Mouse (Mus musculus) G1E (cell line): ENCODE measurements around the gene Tm4sf20. TPM values are rescaled to one million over a fixed set of nuclear protein-coding genes. Genes with fewer than 3 reads are reported as not detected.
A peak's percentile ranks its signal among the peaks of the same experiment; 100 is the strongest.

Source experiments
- ATAC-seq: 2 replicates; pipeline ENCODE4 v1.8.0; 2016; ENCODE audit warnings: mild to moderate bottlenecking; ENCODE audit not compliant: insufficient number of reproducible peaks, poor library complexity, low FRiP score, severe bottlenecking; ENCODE audit errors: extremely low read depth
- DNase-seq: peaks from one replicate; pipeline ENCODE4 v3.0.0; 2012; ENCODE audit warnings: low spot score
- H3K27me3 ChIP-seq: 2 replicates; pipeline ENCODE4 v1.6.1; 2012; ENCODE audit warnings: mild to moderate bottlenecking, low read length, inconsistent platforms; ENCODE audit not compliant: insufficient read depth
- H3K36me3 ChIP-seq: replicated peaks from 2 replicates; pipeline ENCODE3; 2012; ENCODE audit warnings: mild to moderate bottlenecking, inconsistent platforms
- H3K4me1 ChIP-seq: 2 replicates; pipeline ENCODE4 v1.6.1; 2012; ENCODE audit warnings: low read depth, low read length, inconsistent platforms, mixed read lengths; ENCODE audit not compliant: insufficient read depth
- H3K4me3 ChIP-seq: 2 replicates; pipeline ENCODE4 v1.5.1; 2012; ENCODE audit warnings: low read depth, mild to moderate bottlenecking, inconsistent platforms, low read length, moderate library complexity, mixed read lengths
- H3K9me3 ChIP-seq: replicated peaks from 2 replicates; pipeline ENCODE4 v1.6.1; 2012; ENCODE audit warnings: inconsistent platforms
- CTCF ChIP-seq: IDR thresholded peaks from 2 replicates; pipeline ENCODE4 v1.5.1; 2012; ENCODE audit warnings: low read depth, low read length, inconsistent platforms, mixed read lengths
- GATA1 ChIP-seq: IDR thresholded peaks from 2 replicates; pipeline ENCODE4 v1.6.1; 2012; ENCODE audit warnings: borderline replicate concordance, low read length, inconsistent platforms, mixed read lengths
- GATA2 ChIP-seq: IDR thresholded peaks from 2 replicates; pipeline ENCODE4 v1.6.1; 2012; ENCODE audit warnings: low read depth, low read length, inconsistent platforms, borderline replicate concordance
- POLR2AphosphoS5 ChIP-seq: IDR thresholded peaks from 2 replicates; pipeline ENCODE4 v1.6.1; 2012; ENCODE audit warnings: low read depth, low read length, inconsistent platforms; ENCODE audit not compliant: insufficient replicate concordance
- TAL1 ChIP-seq: conservative IDR thresholded peaks from 2 replicates; pipeline ENCODE4 v1.6.1; 2012; ENCODE audit warnings: low read depth, low read length, inconsistent platforms, mixed read lengths
- polyA plus RNA-seq: library from polyadenylated mRNA; stranded (reverse); fragments of >175 nt; gene quantifications from 2 replicates; pipeline ENCODE4 v1.2.3, GENCODE M21; 2012
- total RNA-seq, 2 experiments: library from RNA; stranded (forward) in 1 of 2; stranded (reverse) in 1 of 2; fragments of 200-1000 nt in 1 of 2; fragments of >200 nt in 1 of 2; fragmentation: Nextera tagmentation in 1 of 2; gene quantifications; 2 replicates each; pipeline ENCODE4 v1.2.3; 2014 to 2017

Gene Tm4sf20
- total and polyA plus RNA-seq, 3 experiments: not detected

DNA sequence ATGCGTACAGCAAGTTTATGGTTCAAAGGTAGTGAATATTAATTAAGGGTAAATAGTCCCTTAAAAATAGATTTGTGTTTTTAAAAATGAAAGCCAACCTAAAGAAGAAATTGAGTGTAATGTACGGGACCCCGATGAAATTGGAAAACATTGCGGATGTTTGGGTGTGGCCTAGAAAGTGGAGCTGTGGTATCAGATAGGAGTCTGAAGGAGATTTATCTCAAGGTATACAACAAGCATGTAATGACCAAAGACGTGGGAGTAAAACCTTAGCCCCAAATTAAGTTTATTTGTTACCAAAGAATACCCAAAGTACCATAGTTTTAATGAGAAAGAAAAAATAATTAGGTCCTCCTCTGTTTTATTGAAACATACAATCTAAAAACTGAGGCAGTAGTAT is 41.8 kb downstream of the Tm4sf20 start:
- H3K9me3 ChIP-seq: no peaks in the 10 kb centered on the region
- H3K36me3 ChIP-seq: peaks cover 44% of the 10 kb centered on the region
- peak; percentile 43; the same call in 1 of the 2 replicates for ATAC-seq
- peak overlapping the region; percentile 79 for H3K4me3 ChIP-seq
- H3K4me1 ChIP-seq: peaks cover 28% of the 10 kb centered on the region
- no peak for DNase-seq
- TF ChIP-seq GATA1 (no peak), TAL1 (no peak), CTCF (no peak), POLR2AphosphoS5 (no peak), GATA2 (no peak)
- H3K27me3 ChIP-seq: no peaks in the 10 kb centered on the region

DNA sequence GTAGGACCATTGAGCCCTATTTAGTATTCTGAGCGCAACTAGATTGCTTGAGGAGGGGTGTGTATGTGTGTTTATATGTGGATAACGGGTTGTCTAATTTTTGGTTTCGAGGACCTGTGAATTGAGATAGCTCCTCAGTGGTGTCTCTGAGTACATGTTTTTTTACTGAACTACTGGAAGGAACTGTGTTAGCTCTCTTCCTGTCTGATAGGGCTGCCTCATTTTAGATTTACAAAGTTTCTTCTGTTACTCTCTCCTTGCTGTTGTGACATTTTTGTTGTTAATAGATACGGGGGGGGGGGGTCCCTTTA is 42.4 kb downstream of the Tm4sf20 start:
- DNase-seq: no peak

DNA sequence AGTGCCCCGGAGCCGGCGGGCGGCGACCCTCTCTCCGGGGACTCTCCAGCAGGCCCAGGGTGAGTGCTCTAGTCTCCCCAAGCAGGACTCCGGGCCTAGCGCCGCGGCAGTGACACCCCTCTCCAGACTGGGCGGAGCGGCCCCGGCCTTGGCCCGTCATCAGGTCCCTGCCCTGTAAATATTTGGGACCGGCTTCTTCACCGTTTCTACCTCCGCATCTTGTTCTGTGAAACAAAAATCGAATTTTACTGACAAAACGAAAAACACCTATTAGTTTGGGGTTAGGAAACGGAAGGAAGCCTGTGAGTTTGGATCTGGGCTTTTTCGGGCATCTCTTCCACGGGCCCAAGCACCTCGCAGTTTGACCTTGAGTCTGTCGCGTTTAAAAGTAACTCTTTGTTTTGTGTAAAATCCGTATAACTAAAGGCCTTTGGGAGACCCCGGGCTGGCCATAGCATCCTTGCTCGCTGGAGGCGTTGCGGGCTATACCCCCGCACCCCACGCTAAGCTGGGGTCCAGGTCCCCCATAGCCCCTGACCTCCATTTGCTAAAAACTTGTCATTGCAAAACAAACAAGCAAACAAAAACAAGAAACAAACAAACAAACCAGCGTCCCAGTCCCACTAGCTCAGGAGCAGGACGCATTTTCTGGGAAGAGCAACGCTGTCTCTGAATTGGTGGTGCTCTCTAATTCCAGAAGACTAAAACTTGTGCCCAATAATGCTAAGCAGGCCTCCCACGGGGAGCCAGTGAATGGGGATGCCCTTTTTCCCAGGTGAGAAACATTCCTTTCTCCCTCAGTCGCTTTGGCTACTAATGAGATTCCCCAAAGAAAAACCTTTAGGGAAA is 43.0 kb downstream of the Tm4sf20 start:
- ATAC-seq: peak; percentile 61
- Histone ChIP-seq H3K9me3 (no peaks in the 10 kb centered on the region), H3K4me3 (peak overlapping the region; percentile 79), H3K27me3 (no peaks in the 10 kb centered on the region), H3K36me3 (peaks cover 32% of the 10 kb centered on the region), H3K4me1 (peaks cover 34% of the 10 kb centered on the region)
- peak; percentile 84 for DNase-seq
- TF ChIP-seq TAL1: no peak
- no peak for TF ChIP-seq CTCF
- TF ChIP-seq GATA1: no peak
- no peak for TF ChIP-seq POLR2AphosphoS5
- TF ChIP-seq GATA2: no peak

More for the DNA sequence above, 42.4 kb downstream of the Tm4sf20 start:
- Histone ChIP-seq H3K27me3 (no peaks in the 10 kb centered on the region), H3K4me1 (peaks cover 31% of the 10 kb centered on the region), H3K36me3 (peaks cover 38% of the 10 kb centered on the region), H3K9me3 (no peaks in the 10 kb centered on the region), H3K4me3 (peak overlapping the region; percentile 79)
- peak; percentile 3; the same call in 1 of the 2 replicates for ATAC-seq
- no peak for TF ChIP-seq TAL1
- TF ChIP-seq CTCF: no peak
- no peak for TF ChIP-seq GATA2
- no peak for TF ChIP-seq POLR2AphosphoS5
- no peak for TF ChIP-seq GATA1

DNA sequence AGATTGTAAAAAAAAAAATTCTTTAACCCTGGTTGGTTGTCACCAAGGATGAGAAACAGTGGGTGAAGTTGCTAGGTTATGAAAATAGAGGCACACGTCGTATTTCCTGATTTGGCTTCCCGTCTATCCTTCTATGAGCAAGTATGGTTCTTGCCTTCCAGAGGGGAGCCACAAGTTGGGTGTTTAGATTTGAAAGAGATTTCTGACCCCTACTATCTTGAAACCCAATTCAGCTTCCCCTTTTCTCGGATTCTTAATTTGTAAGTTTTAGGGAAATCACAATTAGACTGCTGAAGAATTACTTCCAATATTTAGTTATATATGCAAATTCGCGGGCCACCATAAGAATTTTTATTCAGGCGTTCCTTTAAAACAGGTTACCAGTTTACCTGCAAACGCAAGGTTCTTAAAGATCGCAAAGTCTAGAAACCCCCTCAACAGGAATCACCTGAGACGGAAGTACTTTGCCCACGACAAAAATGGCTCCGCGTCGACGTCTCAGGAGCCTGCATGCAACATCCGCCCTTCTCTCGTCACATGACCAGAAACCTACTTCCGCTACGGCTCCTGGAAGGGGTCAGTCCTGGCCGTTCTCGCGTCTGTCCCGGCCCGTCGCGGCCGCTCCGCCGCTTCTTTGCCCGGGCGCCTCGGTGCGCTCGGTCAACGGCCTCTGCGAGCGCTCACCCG is 43.8 kb downstream of the Tm4sf20 start, which contains the start of gene Mff:
Gene Mff (plus strand): TSS at position 552 of the 687 bp plus-strand sequence.
- TF ChIP-seq TAL1: no peak
- TF ChIP-seq GATA2: no peak
- TF ChIP-seq POLR2AphosphoS5: no peak
- TF ChIP-seq CTCF: no peak
- no peak for TF ChIP-seq GATA1
- peak; percentile 83 for ATAC-seq

DNA sequence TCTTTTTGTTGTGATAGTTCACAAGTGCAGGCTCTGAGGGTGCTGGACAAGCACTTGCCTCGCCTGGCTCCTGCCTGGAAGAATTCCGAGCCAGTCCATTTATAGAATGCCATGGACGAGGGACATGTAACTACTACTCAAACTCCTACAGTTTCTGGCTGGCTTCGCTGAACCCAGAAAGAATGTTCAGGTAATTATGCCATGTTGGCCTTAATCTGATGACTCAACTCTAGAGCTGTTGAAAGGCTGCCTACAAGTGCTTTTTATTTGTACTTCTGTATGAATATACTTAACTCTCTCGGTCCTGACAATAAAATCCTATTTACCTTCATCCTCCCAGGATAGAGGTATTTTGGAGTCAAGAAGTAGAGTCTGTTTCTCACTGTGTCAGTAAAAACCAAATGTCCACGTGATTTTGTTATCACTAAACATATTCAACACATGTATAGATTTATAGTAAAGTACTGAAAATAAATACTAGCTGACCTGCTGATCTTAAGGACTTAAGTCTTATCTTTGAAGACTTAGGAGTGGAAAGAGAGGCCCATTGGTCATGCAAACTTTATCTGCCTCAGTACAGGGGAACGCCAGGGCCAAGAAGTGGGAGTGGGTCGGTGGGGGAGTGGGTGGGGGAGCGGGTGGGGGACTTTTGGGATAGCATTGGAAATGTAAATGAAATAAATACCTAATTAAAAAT is 50.3 kb downstream of the Tm4sf20 start:
- Histone ChIP-seq H3K27me3 (no peaks in the 10 kb centered on the region), H3K4me3 (no peak overlapping the region; the same call in 1 of the 2 replicates), H3K4me1 (peaks cover 42% of the 10 kb centered on the region), H3K9me3 (no peaks in the 10 kb centered on the region), H3K36me3 (peaks cover 8% of the 10 kb centered on the region)
- ATAC-seq: peak; percentile 92
- DNase-seq: peak; percentile 10
- TF ChIP-seq POLR2AphosphoS5 (no peak), GATA2 (no peak)

More for the DNA sequence above, 43.8 kb downstream of the Tm4sf20 start, which contains the start of gene Mff:
- peaks cover 37% of the 10 kb centered on the region for H3K4me1 ChIP-seq
- DNase-seq: peak; percentile 72
- H3K9me3 ChIP-seq: no peaks in the 10 kb centered on the region
- peak within 1 kb of the TSS; percentile 79 for H3K4me3 ChIP-seq
- no peaks in the 10 kb centered on the region for H3K27me3 ChIP-seq
- H3K36me3 ChIP-seq: peaks cover 24% of the 10 kb centered on the region

Other genes with a start within 250 kb of the Tm4sf20 start
- gene Col4a4, start 181.6 kb downstream of the Tm4sf20 start, total RNA-seq (2014; fragmentation: Nextera tagmentation): not detected in 2 replicates
- under 0.01 and 0.27 TPM in 2 replicates for gene Col4a4, start 181.6 kb downstream of the Tm4sf20 start, total RNA-seq (2017)
- gene Col4a4, start 181.6 kb downstream of the Tm4sf20 start, polyA plus RNA-seq: not detected in 2 replicates
- 20.7 and 21.2 TPM in 2 replicates for gene Col4a3, start 181.5 kb downstream of the Tm4sf20 start, total RNA-seq (2014; fragmentation: Nextera tagmentation)
- 5.3 and 6.1 TPM in 2 replicates for gene Col4a3, start 181.5 kb downstream of the Tm4sf20 start, total RNA-seq (2017)
- 6.4 and 6.6 TPM in 2 replicates for gene Col4a3, start 181.5 kb downstream of the Tm4sf20 start, polyA plus RNA-seq
- gene Mff, start 43.6 kb downstream of the Tm4sf20 start, total RNA-seq (2014; fragmentation: Nextera tagmentation): 552 and 575 TPM in 2 replicates
- gene Mff, start 43.6 kb downstream of the Tm4sf20 start, total RNA-seq (2017): 387 and 411 TPM in 2 replicates
- 366 and 539 TPM in 2 replicates for gene Mff, start 43.6 kb downstream of the Tm4sf20 start, polyA plus RNA-seq
- not detected in 2 replicates for gene Gm47791, start 2.8 kb upstream of the Tm4sf20 start, total RNA-seq (2014; fragmentation: Nextera tagmentation)
- not detected in 2 replicates for gene Gm47791, start 2.8 kb upstream of the Tm4sf20 start, total RNA-seq (2017)
- gene Gm47791, start 2.8 kb upstream of the Tm4sf20 start, polyA plus RNA-seq: not detected in 2 replicates
- gene Agfg1, start 71.0 kb upstream of the Tm4sf20 start, total RNA-seq (2014; fragmentation: Nextera tagmentation): 303 and 306 TPM in 2 replicates
- 121 and 135 TPM in 2 replicates for gene Agfg1, start 71.0 kb upstream of the Tm4sf20 start, total RNA-seq (2017)
- gene Agfg1, start 71.0 kb upstream of the Tm4sf20 start, polyA plus RNA-seq: 30.4 and 32.1 TPM in 2 replicates
- gene A030005L19Rik, start 144.9 kb upstream of the Tm4sf20 start, total RNA-seq (2014; fragmentation: Nextera tagmentation): 1.9 and 2.3 TPM in 2 replicates
- gene A030005L19Rik, start 144.9 kb upstream of the Tm4sf20 start, total RNA-seq (2017): 0.22 and 0.46 TPM in 2 replicates
- gene A030005L19Rik, start 144.9 kb upstream of the Tm4sf20 start, polyA plus RNA-seq: 0.07 and 0.24 TPM in 2 replicates
- gene A030014E15Rik, start 156.5 kb upstream of the Tm4sf20 start, total RNA-seq (2014; fragmentation: Nextera tagmentation): 1.1 TPM in 1 of 2 replicates, not detected in the other
- gene A030014E15Rik, start 156.5 kb upstream of the Tm4sf20 start, total RNA-seq (2017): 0.17 and 0.38 TPM in 2 replicates
- not detected in 2 replicates for gene A030014E15Rik, start 156.5 kb upstream of the Tm4sf20 start, polyA plus RNA-seq
- gene Gm6217, start 162.9 kb upstream of the Tm4sf20 start, total RNA-seq (2014; fragmentation: Nextera tagmentation): not detected in 2 replicates
- 0.33 TPM in 1 of 2 replicates, not detected in the other for gene Gm6217, start 162.9 kb upstream of the Tm4sf20 start, total RNA-seq (2017)
- gene Gm6217, start 162.9 kb upstream of the Tm4sf20 start, polyA plus RNA-seq: not detected in 2 replicates
- not detected in 2 replicates for gene A030003K21Rik, start 174.9 kb upstream of the Tm4sf20 start, total RNA-seq (2014; fragmentation: Nextera tagmentation)
- not detected in 2 replicates for gene A030003K21Rik, start 174.9 kb upstream of the Tm4sf20 start, total RNA-seq (2017)
- gene A030003K21Rik, start 174.9 kb upstream of the Tm4sf20 start, polyA plus RNA-seq: not detected in 2 replicates
- not detected in 2 replicates for gene Gm7544, start 187.6 kb upstream of the Tm4sf20 start, total RNA-seq (2014; fragmentation: Nextera tagmentation)
- 0.29 TPM in 1 of 2 replicates, not detected in the other for gene Gm7544, start 187.6 kb upstream of the Tm4sf20 start, total RNA-seq (2017)
- gene Gm7544, start 187.6 kb upstream of the Tm4sf20 start, polyA plus RNA-seq: not detected in 2 replicates
- not detected in 2 replicates for gene Gm47955, start 191.8 kb upstream of the Tm4sf20 start, total RNA-seq (2014; fragmentation: Nextera tagmentation)
- gene Gm47955, start 191.8 kb upstream of the Tm4sf20 start, total RNA-seq (2017): 0.27 TPM in 1 of 2 replicates, not detected in the other
- not detected in 2 replicates for gene Gm47955, start 191.8 kb upstream of the Tm4sf20 start, polyA plus RNA-seq
- gene Gm47959, start 232.1 kb upstream of the Tm4sf20 start, total RNA-seq (2014; fragmentation: Nextera tagmentation): not detected in 2 replicates
- not detected in 2 replicates for gene Gm47959, start 232.1 kb upstream of the Tm4sf20 start, total RNA-seq (2017)
- gene Gm47959, start 232.1 kb upstream of the Tm4sf20 start, polyA plus RNA-seq: not detected in 2 replicates